Mouse (Mus musculus): Measurements from ENCODE around the gene Gm43191. TPM values are rescaled to one million over a fixed set of nuclear protein-coding genes. Genes with fewer than 3 reads are reported as not detected.

Gm43191 gene
- polyA plus RNA-seq, 1 experiment from 2014 or later: not detected

DNA sequence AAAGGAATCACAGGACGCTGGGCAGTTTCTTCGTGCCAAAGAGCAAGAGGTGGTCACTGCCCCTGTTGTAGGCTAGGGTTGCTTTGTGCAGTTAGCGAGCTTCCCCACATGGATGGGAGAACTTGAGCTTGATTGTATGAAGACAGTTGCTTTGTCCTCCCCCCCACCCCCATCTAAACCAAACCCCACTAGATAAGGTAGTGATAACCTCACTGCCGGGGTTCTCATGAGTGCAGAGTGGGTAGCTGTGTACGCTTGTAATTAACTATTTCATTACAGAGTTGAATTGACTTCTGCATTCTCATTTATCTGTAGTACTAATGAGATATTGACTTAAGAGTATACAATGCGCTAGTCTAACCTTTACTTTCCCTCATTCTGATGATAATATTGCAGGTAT lies 62.2 kb downstream of the Gm43191 start:
- H3K27me3 ChIP-seq: no peaks in the 10 kb centered on the region
- H3K27ac ChIP-seq (replicated peaks): no peak overlapping the region
- H3K36me3 ChIP-seq: peaks cover 40% of the 10 kb centered on the region
- no peaks in the 10 kb centered on the region for H3K4me1 ChIP-seq
- 88% methylated on average over 6 of the region's 6 CpGs for WGBS
- no peak overlapping the region for H3K4me3 ChIP-seq (replicated peaks)
- no peak overlapping the region for H3K4me2 ChIP-seq (replicated peaks)
- no peaks in the 10 kb centered on the region for H3K9me3 ChIP-seq (replicated peaks)
- no peak overlapping the region for H3K9ac ChIP-seq
- no peak for ATAC-seq (ENCODE audit: insufficient number of reproducible peaks, low FRiP score, low TSS enrichment, low read depth)

DNA sequence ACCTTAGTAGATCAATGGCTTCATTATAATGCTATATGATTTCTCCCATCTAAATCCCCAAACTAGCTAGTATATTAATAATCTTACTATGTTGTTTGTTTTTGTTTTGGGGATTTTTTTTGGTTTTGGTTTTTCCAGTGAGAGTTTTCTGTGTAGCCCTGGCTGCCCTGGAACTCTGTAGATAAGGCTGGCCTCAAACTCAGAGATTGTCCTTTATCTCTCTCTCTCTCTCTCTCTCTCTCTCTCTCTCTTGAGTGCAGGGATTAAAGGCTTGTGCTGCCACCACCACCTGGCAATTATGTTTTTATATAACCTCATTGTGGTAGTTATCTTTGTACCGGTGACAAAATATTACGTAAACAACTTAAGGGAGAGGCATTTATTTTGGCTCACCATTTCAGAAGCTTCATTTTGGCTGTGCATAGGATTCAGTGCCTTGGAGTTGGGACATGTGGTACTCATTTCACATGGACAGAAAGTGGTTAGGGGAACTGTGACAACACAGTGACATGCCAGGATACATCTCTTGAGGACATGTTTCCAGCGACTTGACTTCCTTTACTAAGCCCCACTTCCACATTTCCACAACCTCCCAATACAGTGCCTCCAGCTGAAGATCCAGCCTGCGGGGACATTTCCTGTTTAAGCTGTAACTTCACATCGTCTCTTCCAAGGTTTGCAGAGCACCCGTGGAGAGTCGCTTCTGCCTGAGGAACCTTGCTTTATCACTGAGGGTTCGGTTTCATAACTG lies 65.6 kb downstream of the Gm43191 start:
- 88% methylated on average over 8 of the region's 8 CpGs for WGBS
- no peaks in the 10 kb centered on the region for H3K4me1 ChIP-seq
- H3K9ac ChIP-seq: no peak overlapping the region
- ATAC-seq (ENCODE audit: insufficient number of reproducible peaks, low FRiP score, low TSS enrichment, low read depth): no peak
- no peaks in the 10 kb centered on the region for H3K27me3 ChIP-seq
- no peak overlapping the region for H3K27ac ChIP-seq (replicated peaks)
- no peaks in the 10 kb centered on the region for H3K9me3 ChIP-seq (replicated peaks)
- H3K36me3 ChIP-seq: peaks cover 44% of the 10 kb centered on the region
- H3K4me3 ChIP-seq (replicated peaks): no peak overlapping the region
- no peak overlapping the region for H3K4me2 ChIP-seq (replicated peaks)

DNA sequence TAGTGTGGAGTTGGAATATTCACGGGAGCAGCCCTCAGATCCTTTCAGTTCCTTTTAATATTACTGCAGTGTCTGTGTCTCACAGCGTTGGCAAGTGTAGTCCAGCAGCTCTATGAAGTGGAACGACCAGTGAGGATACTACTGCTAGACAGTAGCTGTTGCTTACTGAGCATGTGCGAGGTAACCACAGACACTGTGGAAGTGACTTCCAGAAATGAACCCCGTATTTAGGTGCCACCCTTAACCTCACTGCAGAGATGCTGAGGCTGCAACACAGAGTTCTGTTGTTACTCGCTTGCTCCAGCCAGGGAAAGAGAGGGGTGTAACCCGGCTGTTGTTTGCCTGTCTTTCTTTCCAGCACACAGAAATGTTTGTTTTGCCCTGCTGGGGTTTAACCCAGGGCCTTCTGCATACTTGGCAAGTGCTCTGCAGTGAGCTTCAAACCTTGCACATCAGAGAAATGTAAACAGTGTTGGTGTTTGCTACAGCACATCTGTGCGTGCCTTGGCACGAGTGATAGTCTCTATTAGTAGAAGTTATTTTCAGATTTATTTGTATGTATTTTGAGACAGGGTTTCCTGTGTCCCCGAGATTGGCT lies 66.7 kb downstream of the Gm43191 start, which contains the start of gene Trmt13:
Gene Trmt13 (minus strand): TSS at position 293 of the 598 bp plus-strand sequence.
- H3K27ac ChIP-seq (replicated peaks): no peak within 1 kb of the TSS; the same call in 1 of the 2 replicates
- H3K9ac ChIP-seq: no peak within 1 kb of the TSS
- H3K9me3 ChIP-seq (replicated peaks): no peaks in the 10 kb centered on the region
- H3K4me2 ChIP-seq (replicated peaks): no peak within 1 kb of the TSS
- 76% methylated on average over 10 of the region's 10 CpGs for WGBS
- H3K27me3 ChIP-seq: no peaks in the 10 kb centered on the region
- peak; percentile 63; the same call in 1 of the 2 replicates for ATAC-seq (ENCODE audit: insufficient number of reproducible peaks, low FRiP score, low TSS enrichment, low read depth)
- no peak within 1 kb of the TSS for H3K4me3 ChIP-seq (replicated peaks)
- no peaks in the 10 kb centered on the region for H3K4me1 ChIP-seq
- peaks cover 50% of the 10 kb centered on the region for H3K36me3 ChIP-seq

DNA sequence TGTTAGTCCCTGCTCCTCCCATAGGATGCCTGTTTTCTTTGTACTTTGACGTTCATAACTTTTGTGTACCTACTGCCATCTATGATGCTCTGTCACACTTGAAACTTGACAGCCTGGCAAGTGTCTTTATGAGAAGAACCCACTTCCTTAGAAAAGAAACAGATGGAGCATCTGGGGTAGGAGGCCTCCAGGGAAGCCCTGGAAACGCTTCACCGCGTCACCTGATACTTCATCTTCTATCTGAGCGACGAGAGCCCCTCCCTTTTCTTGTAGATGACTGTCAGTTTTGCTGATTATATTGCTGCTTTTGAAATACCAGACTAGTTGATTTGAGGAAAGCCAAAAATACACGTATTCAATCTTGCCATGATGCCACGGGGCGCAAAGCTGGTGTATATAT lies 76.5 kb downstream of the Gm43191 start:
- H3K27ac ChIP-seq (replicated peaks): no peak overlapping the region
- H3K4me3 ChIP-seq (replicated peaks): no peak overlapping the region
- peaks cover 12% of the 10 kb centered on the region; the same call in 1 of the 2 replicates for H3K36me3 ChIP-seq
- no peaks in the 10 kb centered on the region for H3K27me3 ChIP-seq
- no peaks in the 10 kb centered on the region for H3K4me1 ChIP-seq
- 49% methylated on average over 9 of the region's 9 CpGs for WGBS
- H3K9ac ChIP-seq: no peak overlapping the region
- H3K4me2 ChIP-seq (replicated peaks): no peak overlapping the region
- H3K9me3 ChIP-seq (replicated peaks): no peaks in the 10 kb centered on the region
- ATAC-seq (ENCODE audit: insufficient number of reproducible peaks, low FRiP score, low TSS enrichment, low read depth): no peak

DNA sequence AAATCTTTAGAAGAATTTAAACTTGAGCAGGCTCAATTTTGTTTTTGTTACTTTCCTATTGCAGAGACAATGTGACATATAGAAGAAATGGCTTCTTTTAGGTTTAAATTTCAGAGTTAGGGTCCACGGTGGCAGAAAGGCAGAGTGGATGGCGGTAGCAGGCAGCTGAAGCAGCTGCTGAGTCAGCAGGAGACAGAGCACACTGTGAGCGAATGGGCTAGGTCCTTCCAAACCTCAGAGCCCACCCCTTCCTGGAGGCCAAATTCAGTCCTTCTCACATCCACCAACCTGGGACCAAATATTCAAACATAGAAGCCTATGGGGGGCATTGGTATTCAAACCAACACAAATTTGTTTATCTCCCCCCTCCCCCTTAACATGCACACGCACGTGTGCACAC lies 79.3 kb downstream of the Gm43191 start:
- Histone ChIP-seq H3K4me3 (replicated peaks) (no peak overlapping the region), H3K4me2 (replicated peaks) (no peak overlapping the region), H3K9ac (no peak overlapping the region), H3K27ac (replicated peaks) (no peak overlapping the region), H3K36me3 (no peaks in the 10 kb centered on the region), H3K9me3 (replicated peaks) (no peaks in the 10 kb centered on the region), H3K4me1 (no peaks in the 10 kb centered on the region), H3K27me3 (no peaks in the 10 kb centered on the region)
- no peak for ATAC-seq (ENCODE audit: insufficient number of reproducible peaks, low FRiP score, low TSS enrichment, low read depth)
- WGBS: 88% methylated on average over 5 of the region's 5 CpGs

DNA sequence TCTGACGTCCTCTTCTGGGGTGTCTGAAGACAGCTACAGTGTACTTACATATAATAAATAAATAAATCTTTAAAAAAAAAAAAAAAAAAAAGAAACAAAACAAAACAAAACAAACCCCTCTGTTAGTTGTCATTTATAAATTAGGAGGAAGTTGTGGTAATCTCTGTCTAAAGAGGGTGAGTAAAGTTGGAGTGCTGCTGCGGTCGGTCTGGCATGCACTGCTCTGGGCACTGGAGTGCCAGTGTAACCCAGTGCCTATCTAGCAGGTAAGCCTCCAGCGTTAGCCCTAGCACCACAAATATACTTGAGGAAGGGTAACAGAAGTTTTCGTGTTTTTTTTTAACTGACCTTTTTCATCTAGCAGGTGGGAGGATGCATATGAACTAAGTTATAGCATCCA lies 80.1 kb downstream of the Gm43191 start:
- Histone ChIP-seq H3K27ac (replicated peaks) (no peak overlapping the region), H3K9ac (no peak overlapping the region), H3K4me1 (0 out of 2 replicates have a peak, but pooled peaks cover under 1% of the 10 kb centered on the region), H3K4me3 (replicated peaks) (no peak overlapping the region), H3K4me2 (replicated peaks) (no peak overlapping the region), H3K36me3 (no peaks in the 10 kb centered on the region), H3K27me3 (no peaks in the 10 kb centered on the region), H3K9me3 (replicated peaks) (no peaks in the 10 kb centered on the region)
- no peak for ATAC-seq (ENCODE audit: insufficient number of reproducible peaks, low FRiP score, low TSS enrichment, low read depth)
- WGBS: 85% methylated on average over 5 of the region's 5 CpGs

DNA sequence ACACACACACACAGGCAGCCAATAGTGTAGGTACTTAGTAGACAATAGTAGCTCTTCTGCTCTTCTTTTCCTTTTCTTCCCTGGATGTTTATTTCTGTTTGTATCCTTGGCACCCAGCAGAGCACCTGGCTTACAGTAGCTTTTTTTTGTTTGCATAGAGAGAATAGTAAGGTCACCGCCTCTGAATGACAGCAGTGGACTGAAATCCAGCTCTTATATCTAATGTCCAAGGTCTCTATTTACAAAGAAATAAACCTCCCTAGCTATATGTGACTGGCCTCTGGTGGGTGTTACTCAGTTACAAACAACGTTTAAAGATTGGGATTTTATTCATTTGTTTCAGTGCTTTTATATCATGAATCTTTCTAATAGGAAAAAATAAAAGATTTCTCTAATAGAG lies 81.4 kb downstream of the Gm43191 start:
- ATAC-seq (ENCODE audit: insufficient number of reproducible peaks, low FRiP score, low TSS enrichment, low read depth): no peak
- H3K9ac ChIP-seq: no peak overlapping the region
- H3K4me2 ChIP-seq (replicated peaks): no peak overlapping the region
- H3K4me1 ChIP-seq: 0 out of 2 replicates have a peak, but pooled peaks cover 5% of the 10 kb centered on the region
- no peak overlapping the region for H3K4me3 ChIP-seq (replicated peaks)
- no peaks in the 10 kb centered on the region for H3K27me3 ChIP-seq
- H3K27ac ChIP-seq (replicated peaks): no peak overlapping the region
- 88% methylated on average over 2 of the region's 2 CpGs for WGBS
- H3K36me3 ChIP-seq: no peaks in the 10 kb centered on the region
- H3K9me3 ChIP-seq (replicated peaks): no peaks in the 10 kb centered on the region

DNA sequence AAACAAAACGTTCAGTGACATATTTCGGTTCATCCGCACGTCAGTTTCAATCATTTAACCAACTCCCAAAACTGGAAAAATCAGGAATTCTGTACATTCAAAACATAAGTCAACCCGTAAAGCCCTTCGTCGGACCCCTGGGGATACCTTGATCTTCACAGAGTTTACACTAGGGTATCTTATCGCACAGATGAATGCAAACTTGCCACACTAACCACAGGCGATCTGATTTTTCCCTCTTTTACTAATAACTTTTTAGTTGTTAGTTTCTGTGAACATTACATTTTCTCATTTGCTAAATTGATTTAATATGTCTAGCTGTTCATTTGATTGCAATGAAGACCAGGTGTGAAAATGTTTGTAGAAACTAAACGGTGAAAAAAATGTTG lies 85.5 kb downstream of the Gm43191 start:
- H3K4me2 ChIP-seq (replicated peaks): peak overlapping the region; percentile 71
- peak overlapping the region; percentile 91 for H3K4me3 ChIP-seq (replicated peaks)
- H3K36me3 ChIP-seq: peaks cover 12% of the 10 kb centered on the region
- H3K9me3 ChIP-seq (replicated peaks): no peaks in the 10 kb centered on the region
- H3K27ac ChIP-seq (replicated peaks): no peak overlapping the region
- peak overlapping the region; percentile 69 for H3K9ac ChIP-seq
- no peak for ATAC-seq (ENCODE audit: insufficient number of reproducible peaks, low FRiP score, low TSS enrichment, low read depth)
- H3K27me3 ChIP-seq: no peaks in the 10 kb centered on the region
- H3K4me1 ChIP-seq: peaks cover 10% of the 10 kb centered on the region; the same call in 1 of the 2 replicates
- 5% methylated on average over 10 of the region's 10 CpGs for WGBS

DNA sequence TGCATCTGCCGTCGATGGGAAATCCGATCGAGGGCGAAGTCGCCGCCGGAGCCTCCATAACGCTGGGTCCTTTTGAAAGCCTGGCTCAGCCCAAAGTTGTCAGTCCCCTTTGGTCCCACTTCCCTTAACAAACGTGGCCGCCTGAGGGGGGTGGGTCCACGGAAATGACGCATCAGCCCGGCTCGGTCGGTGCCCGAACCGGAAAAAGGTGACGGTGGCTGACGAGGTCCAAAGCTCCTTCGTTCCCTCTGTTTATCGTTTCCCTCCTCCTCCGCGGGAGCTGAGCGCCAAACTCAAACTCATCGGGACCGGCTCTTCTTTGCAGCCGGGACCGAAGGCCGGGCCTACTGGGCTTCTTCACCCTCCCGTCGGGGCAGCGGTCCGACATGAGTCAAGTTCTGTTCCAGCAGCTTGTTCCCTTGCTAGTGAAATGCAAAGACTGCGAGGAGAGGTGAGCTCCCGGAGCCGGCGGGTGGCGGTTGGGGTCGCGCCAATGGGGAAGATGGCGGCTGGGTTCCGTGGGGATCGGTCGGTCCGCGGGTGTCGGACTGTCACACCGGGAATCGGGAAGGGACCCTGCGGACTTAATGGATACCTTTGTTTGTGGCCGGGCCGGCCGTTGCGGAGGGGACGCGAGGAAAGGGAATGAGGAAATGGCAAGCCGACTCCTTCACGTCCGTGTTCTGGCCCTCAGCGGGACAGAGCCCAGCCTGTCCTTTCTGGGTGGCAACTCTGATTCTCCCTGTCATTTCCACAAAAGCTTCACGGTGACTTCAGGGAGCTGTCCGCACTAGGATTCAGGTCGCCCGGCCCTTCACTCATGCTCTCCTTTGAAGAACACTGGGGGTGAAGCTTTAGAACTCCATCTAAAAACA lies 86.1 kb downstream of the Gm43191 start, which contains the start of gene Sass6:
Gene Sass6 (plus strand): TSS at position 255 of the 875 bp plus-strand sequence.
- under 1% methylated on average over 63 of the region's 65 CpGs for WGBS

DNA sequence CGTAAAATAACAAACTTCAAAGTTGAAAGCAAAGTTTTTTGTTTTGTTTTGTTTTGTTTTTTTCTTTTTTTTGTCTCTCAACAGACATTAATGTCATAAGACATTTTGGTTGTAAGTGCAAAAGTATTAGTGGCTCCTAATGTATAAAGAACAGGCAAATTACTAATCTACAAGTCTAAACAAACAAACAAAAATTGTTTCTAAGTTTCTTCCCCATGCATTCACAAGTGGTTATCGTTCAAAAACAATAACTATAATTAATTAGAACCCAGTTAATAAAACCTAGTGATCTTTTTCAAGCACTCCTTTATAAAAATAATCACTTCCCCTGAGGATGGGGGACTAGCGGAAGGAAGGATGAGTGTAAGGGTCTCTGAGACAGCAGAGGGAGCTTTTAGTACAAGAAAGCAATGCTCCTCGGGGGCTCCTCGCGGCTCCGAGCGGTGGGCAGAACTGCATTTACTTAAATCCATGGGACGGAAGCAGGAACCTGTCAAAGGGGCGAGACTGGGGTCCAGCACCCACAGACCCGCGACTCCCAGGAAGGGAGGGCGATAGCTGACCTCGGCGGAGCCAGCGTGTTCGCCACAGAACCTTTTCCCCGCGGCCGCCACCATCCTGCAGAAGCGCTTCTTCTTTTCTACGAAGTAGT lies 86.9 kb downstream of the Gm43191 start:
- WGBS: 2% methylated on average over 22 of the region's 22 CpGs
- Histone ChIP-seq H3K27me3 (no peaks in the 10 kb centered on the region), H3K36me3 (peaks cover 25% of the 10 kb centered on the region), H3K4me2 (replicated peaks) (peak overlapping the region; percentile 71), H3K9ac (peak overlapping the region; percentile 78), H3K4me1 (peaks cover 10% of the 10 kb centered on the region; the same call in 1 of the 2 replicates), H3K27ac (replicated peaks) (peak overlapping the region; percentile 92), H3K9me3 (replicated peaks) (no peaks in the 10 kb centered on the region), H3K4me3 (replicated peaks) (peak overlapping the region; percentile 91)
- ATAC-seq (ENCODE audit: insufficient number of reproducible peaks, low FRiP score, low TSS enrichment, low read depth): peak; percentile 75

More for the DNA sequence above, 86.1 kb downstream of the Gm43191 start, which contains the start of gene Sass6:
- H3K27ac ChIP-seq (replicated peaks): peak within 1 kb of the TSS; percentile 92
- no peaks in the 10 kb centered on the region for H3K9me3 ChIP-seq (replicated peaks)
- H3K36me3 ChIP-seq: peaks cover 17% of the 10 kb centered on the region
- H3K4me2 ChIP-seq (replicated peaks): peak within 1 kb of the TSS; percentile 71
- ATAC-seq (ENCODE audit: insufficient number of reproducible peaks, low FRiP score, low TSS enrichment, low read depth): peak; percentile 96
- no peaks in the 10 kb centered on the region for H3K27me3 ChIP-seq
- H3K9ac ChIP-seq: peak within 1 kb of the TSS; percentile 78
- peak within 1 kb of the TSS; percentile 91 for H3K4me3 ChIP-seq (replicated peaks)
- H3K4me1 ChIP-seq: peaks cover 10% of the 10 kb centered on the region; the same call in 1 of the 2 replicates
